Mouse (Mus musculus) spleen, adult 2 months (tissue): Measurements from ENCODE around the gene Pnn.

Experiments
- CTCF ChIP-seq: fragments of 200-500 bp; IDR thresholded peaks from 2 replicates; pipeline ENCODE4 v1.5.1; 2011; ENCODE audit warnings: mild to moderate bottlenecking, inconsistent platforms; ENCODE audit not compliant: insufficient read depth, insufficient read length, insufficient replicate concordance; ENCODE audit errors: extremely low read depth
- POLR2A ChIP-seq: fragments of 200-500 bp; IDR thresholded peaks from 2 replicates; pipeline ENCODE4 v1.6.1; 2011; ENCODE audit warnings: low read depth, low read length, inconsistent platforms

GRCm38 (mm10) chr12:59039971-59040844 lies 26.5 kb upstream of the Pnn start:
- no peak for TF ChIP-seq POLR2A
- TF ChIP-seq CTCF = no peak
